Mouse (Mus musculus) hindbrain, embryonic 13.5 days (tissue): ENCODE data around the gene Smim13. TPM values are rescaled to one million over a fixed set of nuclear protein-coding genes. Genes with fewer than 3 reads are reported as not detected.
"Not testable (repeated sequence)": the region's sequence is repeated elsewhere in the genome, so short reads cannot be mapped to it uniquely, and the experiment has no call there.

Experiments
- ATAC-seq: fragments of 200-750 bp; cut with Nextera tagmentation; 2 replicates; pipeline ENCODE4 v1.8.0; 2017; ENCODE audit warnings: moderate TSS enrichment; ENCODE audit not compliant: low FRiP score
- H3K27ac ChIP-seq: fragments of 300-500 bp; sonication (generic); 2 replicates; pipeline ENCODE4 v1.5.1; 2015; ENCODE audit warnings: inconsistent platforms, mild to moderate bottlenecking, moderate library complexity
- H3K27me3 ChIP-seq: fragments of 300-500 bp; sonication (generic); 2 replicates; pipeline ENCODE4 v1.6.1; 2015; ENCODE audit warnings: mild to moderate bottlenecking, inconsistent platforms
- H3K36me3 ChIP-seq: fragments of 300-500 bp; sonication (generic); 2 replicates; pipeline ENCODE4 v1.6.1; 2015; ENCODE audit warnings: mild to moderate bottlenecking, inconsistent platforms
- H3K4me1 ChIP-seq: fragments of 300-500 bp; sonication (generic); replicated peaks from 2 replicates; pipeline ENCODE4 v1.6.1; 2015; ENCODE audit warnings: inconsistent platforms
- H3K4me2 ChIP-seq: fragments of 300-500 bp; sonication (generic); 2 replicates; pipeline ENCODE4 v1.6.1; 2015; ENCODE audit warnings: inconsistent platforms, mild to moderate bottlenecking, moderate library complexity
- H3K4me3 ChIP-seq: fragments of 300-500 bp; sonication (generic); 2 replicates; pipeline ENCODE4 v1.5.1; 2015; ENCODE audit warnings: mild to moderate bottlenecking, inconsistent platforms
- H3K9ac ChIP-seq: fragments of 300-500 bp; sonication (generic); 2 replicates; pipeline ENCODE4 v1.6.1; 2015; ENCODE audit warnings: mild to moderate bottlenecking, inconsistent platforms
- H3K9me3 ChIP-seq: fragments of 300-500 bp; sonication (generic); 2 replicates; pipeline ENCODE4 v1.6.1; 2016; ENCODE audit warnings: inconsistent platforms
- WGBS: fragments of 180-500 bp; shearing (Covaris S2); methylation state at CpG from one replicate; pipeline ENCODE4 v1.1.7; 2015; 5-methylcytosine and 5-hydroxymethylcytosine counted together
- polyA plus RNA-seq: library from polyadenylated mRNA; unstranded; fragments of >200 nt; fragmentation: Nextera tagmentation; extraction: Ambion mirVana; gene quantifications from 2 replicates; pipeline ENCODE4 v1.2.1, GENCODE M21; 2015

Gene Smim13
- 19.1 and 20.1 TPM in 2 replicates for polyA plus RNA-seq

GRCm38 (mm10) chr13:41249538-41250317 is at the start of gene Smim13:
Gene Smim13 (plus strand): TSS chr13:41249844.
- H3K36me3 ChIP-seq = no peaks in the 10 kb centered on the region
- ATAC-seq = peak; percentile 98
- peak within 1 kb of the TSS; percentile 93 for H3K27ac ChIP-seq
- WGBS = under 1% methylated on average over 77 of the region's 78 CpGs
- H3K9me3 ChIP-seq = no peaks in the 10 kb centered on the region
- H3K4me1 ChIP-seq = peaks cover 22% of the 10 kb centered on the region
- H3K4me3 ChIP-seq = peak within 1 kb of the TSS; percentile 76
- H3K9ac ChIP-seq = peak within 1 kb of the TSS; percentile 87
- H3K4me2 ChIP-seq = peak within 1 kb of the TSS; percentile 73
- 0 out of 2 replicates have a peak, but pooled peaks cover 4% of the 10 kb centered on the region for H3K27me3 ChIP-seq

- Histone ChIP-seq H3K9ac (no peak overlapping the region), H3K4me2 (no peak overlapping the region), H3K9me3 (no peaks in the 10 kb centered on the region), H3K27me3 (no peaks in the 10 kb centered on the region), H3K36me3 (peaks cover 11% of the 10 kb centered on the region), H3K27ac (no peak overlapping the region), H3K4me1 (peaks cover 28% of the 10 kb centered on the region), H3K4me3 (no peak overlapping the region)
- ATAC-seq = no peak
- whole genome bisulfite sequencing = 79% methylated on average over 2 of the region's 2 CpGs
These were observed 48.8 kb upstream of the Smim13 start for GRCm38 (mm10) chr13:41200861-41201260.

- Histone ChIP-seq H3K36me3 (no peaks in the 10 kb centered on the region), H3K9me3 (no peaks in the 10 kb centered on the region), H3K4me2 (no peak overlapping the region), H3K27me3 (no peaks in the 10 kb centered on the region), H3K4me3 (no peak overlapping the region), H3K27ac (no peak overlapping the region), H3K9ac (no peak overlapping the region), H3K4me1 (peaks cover 28% of the 10 kb centered on the region)
- 52% methylated on average over 7 of the region's 7 CpGs for WGBS
- ATAC-seq = no peak
These were observed 46.4 kb upstream of the Smim13 start for GRCm38 (mm10) chr13:41203289-41203688.

GRCm38 (mm10) chr13:41203691-41204090 is 46.0 kb upstream of the Smim13 start:
- Histone ChIP-seq H3K27me3 (no peaks in the 10 kb centered on the region), H3K27ac (no peak overlapping the region), H3K36me3 (no peaks in the 10 kb centered on the region), H3K9ac (no peak overlapping the region), H3K4me3 (no peak overlapping the region), H3K4me1 (peaks cover 31% of the 10 kb centered on the region), H3K4me2 (no peak overlapping the region), H3K9me3 (no peaks in the 10 kb centered on the region)
- no peak for ATAC-seq
- WGBS = 55% methylated on average over 9 of the region's 9 CpGs

- H3K4me2 ChIP-seq, H3K27ac ChIP-seq, H3K36me3 ChIP-seq, H3K4me3 ChIP-seq, ATAC-seq, H3K27me3 ChIP-seq, H3K9ac ChIP-seq, H3K9me3 ChIP-seq: not testable (repeated sequence)
- H3K4me1 ChIP-seq = peaks cover 34% of the 10 kb centered on the region
These were observed 44.1 kb upstream of the Smim13 start for GRCm38 (mm10) chr13:41205568-41205967.

- H3K4me3 ChIP-seq = no peak overlapping the region
- no peaks in the 10 kb centered on the region for H3K36me3 ChIP-seq
- H3K27me3 ChIP-seq = no peaks in the 10 kb centered on the region
- 93% methylated on average over 5 of the region's 5 CpGs for WGBS
- no peak overlapping the region for H3K4me2 ChIP-seq
- ATAC-seq = no peak
- peaks cover 27% of the 10 kb centered on the region for H3K4me1 ChIP-seq
- H3K9ac ChIP-seq = no peak overlapping the region
- H3K27ac ChIP-seq = no peak overlapping the region
- no peaks in the 10 kb centered on the region for H3K9me3 ChIP-seq
These were observed 43.4 kb upstream of the Smim13 start for GRCm38 (mm10) chr13:41206241-41206640.

GRCm38 (mm10) chr13:41211276-41211675 is 38.4 kb upstream of the Smim13 start:
- H3K4me1 ChIP-seq = peaks cover 7% of the 10 kb centered on the region
- H3K4me2 ChIP-seq = no peak overlapping the region
- 79% methylated on average over 4 of the region's 4 CpGs for WGBS
- H3K9me3 ChIP-seq = no peaks in the 10 kb centered on the region
- H3K27ac ChIP-seq = no peak overlapping the region; the same call in 1 of the 2 replicates
- H3K9ac ChIP-seq = no peak overlapping the region
- H3K36me3 ChIP-seq = no peaks in the 10 kb centered on the region
- H3K4me3 ChIP-seq = no peak overlapping the region
- H3K27me3 ChIP-seq = no peaks in the 10 kb centered on the region
- no peak for ATAC-seq

GRCm38 (mm10) chr13:41212558-41213322 is 36.9 kb upstream of the Smim13 start:
- Histone ChIP-seq H3K4me3 (no peak overlapping the region), H3K36me3 (no peaks in the 10 kb centered on the region), H3K9me3 (no peaks in the 10 kb centered on the region), H3K27me3 (no peaks in the 10 kb centered on the region), H3K9ac (0 out of 2 replicates have a peak overlapping the region, but pooled peaks have one; percentile 2), H3K4me1 (peaks cover 10% of the 10 kb centered on the region), H3K4me2 (no peak overlapping the region), H3K27ac (no peak overlapping the region)
- 76% methylated on average over 6 of the region's 6 CpGs for WGBS
- no peak for ATAC-seq

GRCm38 (mm10) chr13:41215669-41216068 is 34.0 kb upstream of the Smim13 start:
- Histone ChIP-seq H3K36me3 (no peaks in the 10 kb centered on the region), H3K4me3 (no peak overlapping the region), H3K4me2 (no peak overlapping the region), H3K9me3 (0 out of 2 replicates have a peak, but pooled peaks cover 1% of the 10 kb centered on the region), H3K4me1 (peaks cover 19% of the 10 kb centered on the region), H3K27ac (no peak overlapping the region), H3K27me3 (no peaks in the 10 kb centered on the region), H3K9ac (no peak overlapping the region)
- 88% methylated on average over 6 of the region's 6 CpGs for WGBS
- no peak for ATAC-seq

GRCm38 (mm10) chr13:41216236-41216635 is 33.4 kb upstream of the Smim13 start:
- Histone ChIP-seq H3K4me3 (no peak overlapping the region), H3K27ac (no peak overlapping the region), H3K27me3 (no peaks in the 10 kb centered on the region), H3K9me3 (peaks cover 7% of the 10 kb centered on the region; the same call in 1 of the 2 replicates), H3K4me2 (no peak overlapping the region), H3K9ac (no peak overlapping the region), H3K36me3 (no peaks in the 10 kb centered on the region), H3K4me1 (peaks cover 19% of the 10 kb centered on the region)
- WGBS = 79% methylated on average over 3 of the region's 3 CpGs
- no peak for ATAC-seq

- H3K4me3 ChIP-seq = peak overlapping the region; percentile 60
- ATAC-seq = no peak
- H3K4me2 ChIP-seq = peak overlapping the region; percentile 53
- no peaks in the 10 kb centered on the region for H3K27me3 ChIP-seq
- peaks cover 19% of the 10 kb centered on the region for H3K4me1 ChIP-seq
- peak overlapping the region; percentile 83; the same call in 1 of the 2 replicates for H3K9ac ChIP-seq
- H3K27ac ChIP-seq = no peak overlapping the region
- 23% methylated on average over 1 of the region's 1 CpGs for WGBS
- H3K36me3 ChIP-seq = 0 out of 2 replicates have a peak, but pooled peaks cover 3% of the 10 kb centered on the region
- peaks cover 24% of the 10 kb centered on the region; the same call in 1 of the 2 replicates for H3K9me3 ChIP-seq
These were observed 30.6 kb upstream of the Smim13 start for GRCm38 (mm10) chr13:41219056-41219455.

- Histone ChIP-seq H3K36me3 (0 out of 2 replicates have a peak, but pooled peaks cover 3% of the 10 kb centered on the region), H3K4me2 (peak overlapping the region; percentile 53), H3K4me1 (peaks cover 19% of the 10 kb centered on the region), H3K27ac (peak overlapping the region; percentile 74), H3K9ac (peak overlapping the region; percentile 83), H3K27me3 (no peaks in the 10 kb centered on the region), H3K9me3 (peaks cover 24% of the 10 kb centered on the region; the same call in 1 of the 2 replicates), H3K4me3 (peak overlapping the region; percentile 60)
- 1% methylated on average over 38 of the region's 39 CpGs for WGBS
- ATAC-seq = peak; percentile 89
These were observed 29.8 kb upstream of the Smim13 start for GRCm38 (mm10) chr13:41219687-41220303.
